Mouse (Mus musculus) heart, postnatal 0 days (tissue): ENCODE measurements around the gene Plcb1. TPM values are rescaled to one million over a fixed set of nuclear protein-coding genes. Genes with fewer than 3 reads are reported as not detected.

ENCODE experiments used
- ATAC-seq: fragments of 200-750 bp; cut with Nextera tagmentation; 2 replicates; pipeline ENCODE4 v1.8.0; 2017; ENCODE audit warnings: low read depth, moderate number of reproducible peaks, moderate library complexity; ENCODE audit not compliant: insufficient read depth
- DNase-seq: peaks from one replicate; pipeline ENCODE4 v3.0.0-alpha.2; 2016; ENCODE audit warnings: low spot score
- H3K27ac ChIP-seq: fragments of 300-500 bp; sonication (generic); 2 replicates; pipeline ENCODE4 v1.5.1; 2014; ENCODE audit warnings: low read depth, mild to moderate bottlenecking
- H3K27me3 ChIP-seq: fragments of 300-500 bp; sonication (generic); 2 replicates; pipeline ENCODE4 v1.6.1; 2014; ENCODE audit warnings: low read length, mixed read lengths; ENCODE audit not compliant: control insufficient read depth, insufficient read depth
- H3K36me3 ChIP-seq: fragments of 300-500 bp; sonication (generic); replicated peaks from 2 replicates; pipeline ENCODE4 v1.6.1; 2014; ENCODE audit warnings: low read length, mixed read lengths; ENCODE audit not compliant: control insufficient read depth, insufficient read depth
- H3K4me1 ChIP-seq: fragments of 300-500 bp; sonication (generic); 2 replicates; pipeline ENCODE4 v1.6.1; 2014; ENCODE audit warnings: antibody characterized with exemption; ENCODE audit not compliant: control insufficient read depth, insufficient read depth
- H3K4me2 ChIP-seq: fragments of 300-500 bp; sonication (generic); 2 replicates; pipeline ENCODE4 v1.6.1; 2014; ENCODE audit warnings: low read depth, mild to moderate bottlenecking, low read length, moderate library complexity
- H3K4me3 ChIP-seq: fragments of 300-500 bp; sonication (generic); 2 replicates; pipeline ENCODE4 v1.5.1; 2014; ENCODE audit warnings: low read depth, low read length
- H3K9ac ChIP-seq: fragments of 300-500 bp; sonication (generic); replicated peaks from 2 replicates; pipeline ENCODE4 v1.6.1; 2014; ENCODE audit warnings: low read depth, low read length, mixed read lengths
- H3K9me3 ChIP-seq: fragments of 300-500 bp; sonication (generic); replicated peaks from 2 replicates; pipeline ENCODE4 v1.6.1; 2016; ENCODE audit warnings: low read length; ENCODE audit not compliant: control insufficient read depth
- CTCF ChIP-seq: IDR thresholded peaks from 2 replicates; pipeline ENCODE4 v1.5.1; 2016; ENCODE audit warnings: antibody characterized with exemption, control low read depth, low read depth
- EP300 ChIP-seq: IDR thresholded peaks from 2 replicates; pipeline ENCODE4 v1.6.1; 2016; ENCODE audit warnings: antibody characterized with exemption, low read depth
- WGBS: fragments of 180-500 bp; shearing (Covaris S2); extraction: QIAGEN DNeasy Blood & Tissue Kit; methylation state at CpG from one replicate; pipeline ENCODE4 v1.1.7; 2014; 5-methylcytosine and 5-hydroxymethylcytosine counted together
- polyA plus RNA-seq: library from polyadenylated mRNA; unstranded; fragments of >200 nt; fragmentation: Nextera tagmentation; extraction: Ambion mirVana; gene quantifications from 2 replicates; pipeline ENCODE4 v1.2.1, GENCODE M21; 2015
- total RNA-seq: library from RNA; depleted of rRNA; stranded (reverse); fragments of >200 nt; gene quantifications from 2 replicates; pipeline ENCODE4 v1.2.3, GENCODE M21; 2014; ENCODE audit warnings: low replicate concordance

Plcb1 gene
- total and polyA plus RNA-seq, 2 experiments from 2014 or later = 3.4 to 3.5 TPM

- WGBS = 29% methylated on average over 1 of the region's 1 CpGs
- DNase-seq (no peak), ATAC-seq (0 out of 2 replicates have a peak, but pooled peaks have one; percentile 39)
- Histone ChIP-seq H3K27me3 (no peaks in the 10 kb centered on the region), H3K36me3 (no peaks in the 10 kb centered on the region), H3K4me1 (no peaks in the 10 kb centered on the region), H3K4me2 (no peak overlapping the region), H3K9ac (no peak overlapping the region), H3K27ac (no peak overlapping the region), H3K9me3 (no peaks in the 10 kb centered on the region), H3K4me3 (no peak overlapping the region)
- no peak for TF ChIP-seq CTCF
- TF ChIP-seq EP300 = no peak
These were observed 161.0 kb downstream of the Plcb1 start for GRCm38 (mm10) chr2:134946911-134947310.

- no peak overlapping the region for H3K4me3 ChIP-seq
- no peaks in the 10 kb centered on the region for H3K27me3 ChIP-seq
- no peak overlapping the region for H3K4me2 ChIP-seq
- no peak for TF ChIP-seq EP300
- TF ChIP-seq CTCF = no peak
- WGBS = 21% methylated on average over 5 of the region's 5 CpGs
- H3K4me1 ChIP-seq = no peaks in the 10 kb centered on the region
- no peaks in the 10 kb centered on the region for H3K36me3 ChIP-seq
- H3K9me3 ChIP-seq = no peaks in the 10 kb centered on the region
- no peak for DNase-seq
- no peak overlapping the region for H3K9ac ChIP-seq
- ATAC-seq = no peak
- no peak overlapping the region for H3K27ac ChIP-seq
These were observed 166.2 kb downstream of the Plcb1 start for GRCm38 (mm10) chr2:134952088-134952487.

- H3K9ac ChIP-seq = no peak overlapping the region
- no peak overlapping the region for H3K27ac ChIP-seq
- no peak overlapping the region for H3K4me3 ChIP-seq
- TF ChIP-seq EP300 (no peak), CTCF (no peak)
- H3K27me3 ChIP-seq = no peaks in the 10 kb centered on the region
- H3K36me3 ChIP-seq = no peaks in the 10 kb centered on the region
- DNase-seq = no peak
- H3K4me2 ChIP-seq = no peak overlapping the region
- H3K4me1 ChIP-seq = no peaks in the 10 kb centered on the region
- ATAC-seq = no peak
- 82% methylated on average over 4 of the region's 4 CpGs for WGBS
- H3K9me3 ChIP-seq = no peaks in the 10 kb centered on the region
These were observed 170.6 kb downstream of the Plcb1 start for GRCm38 (mm10) chr2:134956436-134956835.

GRCm38 (mm10) chr2:134966131-134966530 is 180.3 kb downstream of the Plcb1 start:
- Histone ChIP-seq H3K9ac (no peak overlapping the region), H3K36me3 (no peaks in the 10 kb centered on the region), H3K9me3 (no peaks in the 10 kb centered on the region), H3K4me1 (no peaks in the 10 kb centered on the region), H3K27me3 (no peaks in the 10 kb centered on the region), H3K4me3 (no peak overlapping the region), H3K4me2 (no peak overlapping the region), H3K27ac (no peak overlapping the region)
- ATAC-seq = no peak
- no peak for DNase-seq
- 72% methylated on average over 4 of the region's 4 CpGs for whole genome bisulfite sequencing
- no peak for TF ChIP-seq CTCF
- TF ChIP-seq EP300 = no peak

- no peaks in the 10 kb centered on the region for H3K9me3 ChIP-seq
- H3K36me3 ChIP-seq = no peaks in the 10 kb centered on the region
- H3K9ac ChIP-seq = no peak overlapping the region
- no peaks in the 10 kb centered on the region for H3K27me3 ChIP-seq
- H3K4me3 ChIP-seq = no peak overlapping the region
- DNase-seq (no peak), ATAC-seq (no peak)
- H3K27ac ChIP-seq = no peak overlapping the region
- H3K4me2 ChIP-seq = no peak overlapping the region
- H3K4me1 ChIP-seq = no peaks in the 10 kb centered on the region
- no peak for TF ChIP-seq CTCF
- 87% methylated on average over 3 of the region's 3 CpGs for WGBS
These were observed 182.5 kb downstream of the Plcb1 start for GRCm38 (mm10) chr2:134968380-134968779.

GRCm38 (mm10) chr2:134972376-134972775 is 186.5 kb downstream of the Plcb1 start:
- no peaks in the 10 kb centered on the region for H3K9me3 ChIP-seq
- ATAC-seq (no peak), DNase-seq (no peak)
- 81% methylated on average over 6 of the region's 6 CpGs for WGBS
- H3K9ac ChIP-seq = no peak overlapping the region
- H3K27ac ChIP-seq = no peak overlapping the region
- no peaks in the 10 kb centered on the region for H3K27me3 ChIP-seq
- H3K4me1 ChIP-seq = no peaks in the 10 kb centered on the region
- TF ChIP-seq EP300 (no peak), CTCF (no peak)
- no peak overlapping the region for H3K4me2 ChIP-seq
- no peaks in the 10 kb centered on the region for H3K36me3 ChIP-seq
- H3K4me3 ChIP-seq = no peak overlapping the region
